Mouse (Mus musculus): ENCODE data around the gene Ninj2. TPM values are rescaled to one million over a fixed set of nuclear protein-coding genes. Genes with fewer than 3 reads are reported as not detected.

Ninj2 gene
- polyA plus RNA-seq, 1 experiment from 2014 or later: not detected

- Histone ChIP-seq H3K27me3 (ENCODE audit: control insufficient read depth, insufficient read depth, low read length) (no peaks in the 10 kb centered on the region), H3K4me2 (ENCODE audit: low read depth, low read length, severe bottlenecking) (no peak overlapping the region), H3K4me1 (replicated peaks; ENCODE audit: control insufficient read depth, insufficient read depth, low read length) (peaks cover 8% of the 10 kb centered on the region), H3K27ac (ENCODE audit: low read depth, low read length) (no peak overlapping the region), H3K9me3 (ENCODE audit: control insufficient read depth, low read length) (no peaks in the 10 kb centered on the region), H3K9ac (ENCODE audit: low read length) (no peak overlapping the region), H3K36me3 (ENCODE audit: control insufficient read depth, insufficient read depth, low read length) (no peaks in the 10 kb centered on the region), H3K4me3 (ENCODE audit: low read depth, low read length) (no peak overlapping the region)
- ATAC-seq (replicated peaks; ENCODE audit: low FRiP score) (no peak), DNase-seq (ENCODE audit: low spot score) (no peak)
- 93% methylated on average over 4 of the region's 4 CpGs for WGBS
Observed at GRCm38 (mm10) chr6:120183771-120184170, 90.6 kb downstream of the Ninj2 start.

GRCm38 (mm10) chr6:120185012-120185730 is 92.0 kb downstream of the Ninj2 start:
- H3K4me3 ChIP-seq (ENCODE audit: low read depth, low read length): no peak overlapping the region
- no peak overlapping the region for H3K9ac ChIP-seq (ENCODE audit: low read length)
- no peaks in the 10 kb centered on the region for H3K9me3 ChIP-seq (ENCODE audit: control insufficient read depth, low read length)
- DNase-seq (ENCODE audit: low spot score): no peak
- peaks cover 8% of the 10 kb centered on the region for H3K4me1 ChIP-seq (replicated peaks; ENCODE audit: control insufficient read depth, insufficient read depth, low read length)
- no peaks in the 10 kb centered on the region for H3K36me3 ChIP-seq (ENCODE audit: control insufficient read depth, insufficient read depth, low read length)
- H3K27me3 ChIP-seq (ENCODE audit: control insufficient read depth, insufficient read depth, low read length): no peaks in the 10 kb centered on the region
- no peak overlapping the region for H3K27ac ChIP-seq (ENCODE audit: low read depth, low read length)
- no peak for ATAC-seq (replicated peaks; ENCODE audit: low FRiP score)
- H3K4me2 ChIP-seq (ENCODE audit: low read depth, low read length, severe bottlenecking): no peak overlapping the region
- 92% methylated on average over 12 of the region's 12 CpGs for WGBS

DNA sequence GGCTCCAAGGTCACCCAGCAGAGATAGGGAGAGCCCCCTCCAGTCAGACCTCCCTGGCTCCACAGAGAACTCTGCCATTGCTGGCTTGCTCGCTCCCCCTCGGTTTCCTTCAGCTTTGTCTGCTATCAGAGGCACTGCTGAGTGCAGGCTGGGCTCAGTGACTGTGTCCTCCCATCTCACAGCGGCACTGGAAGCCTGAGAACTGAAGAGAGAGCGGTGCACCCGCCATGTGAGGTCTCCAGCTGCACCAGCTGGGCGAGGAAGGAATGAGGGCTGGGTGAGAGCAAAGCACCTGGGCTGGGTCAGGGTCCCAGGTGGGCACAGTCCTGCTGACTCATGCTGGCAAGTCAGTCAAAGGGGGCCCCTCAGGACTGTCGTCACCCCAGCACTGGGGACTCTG is 92.6 kb downstream of the Ninj2 start:
- no peak overlapping the region for H3K9ac ChIP-seq (ENCODE audit: low read length)
- H3K4me1 ChIP-seq (replicated peaks; ENCODE audit: control insufficient read depth, insufficient read depth, low read length): peaks cover 8% of the 10 kb centered on the region
- no peaks in the 10 kb centered on the region for H3K9me3 ChIP-seq (ENCODE audit: control insufficient read depth, low read length)
- no peaks in the 10 kb centered on the region for H3K27me3 ChIP-seq (ENCODE audit: control insufficient read depth, insufficient read depth, low read length)
- H3K27ac ChIP-seq (ENCODE audit: low read depth, low read length): no peak overlapping the region
- ATAC-seq (replicated peaks; ENCODE audit: low FRiP score) (no peak), DNase-seq (ENCODE audit: low spot score) (no peak)
- no peak overlapping the region for H3K4me2 ChIP-seq (ENCODE audit: low read depth, low read length, severe bottlenecking)
- no peak overlapping the region for H3K4me3 ChIP-seq (ENCODE audit: low read depth, low read length)
- WGBS: 53% methylated on average over 7 of the region's 7 CpGs
- H3K36me3 ChIP-seq (ENCODE audit: control insufficient read depth, insufficient read depth, low read length): no peaks in the 10 kb centered on the region

DNA sequence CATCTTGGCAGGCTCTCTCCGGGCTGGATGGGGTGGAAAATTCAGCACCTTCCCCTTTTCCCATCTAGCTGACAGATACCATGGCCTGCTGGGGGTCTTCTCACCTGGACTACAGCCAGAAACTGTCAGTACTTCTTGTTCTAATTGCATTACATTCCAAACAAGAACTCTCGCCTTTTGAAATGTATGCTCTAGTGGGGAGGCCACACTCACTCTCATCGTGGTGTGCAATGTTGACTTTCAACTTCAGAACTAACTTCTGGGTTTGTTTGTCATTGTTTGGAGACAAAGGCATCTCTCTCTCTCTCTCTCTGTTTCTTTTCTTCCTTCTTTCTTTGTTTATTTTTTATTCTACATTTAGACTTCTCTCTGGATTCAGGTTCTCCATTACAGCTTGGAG is 93.4 kb downstream of the Ninj2 start:
- Histone ChIP-seq H3K4me1 (replicated peaks; ENCODE audit: control insufficient read depth, insufficient read depth, low read length) (peaks cover 8% of the 10 kb centered on the region), H3K9me3 (ENCODE audit: control insufficient read depth, low read length) (no peaks in the 10 kb centered on the region), H3K4me2 (ENCODE audit: low read depth, low read length, severe bottlenecking) (no peak overlapping the region), H3K36me3 (ENCODE audit: control insufficient read depth, insufficient read depth, low read length) (no peaks in the 10 kb centered on the region), H3K27ac (ENCODE audit: low read depth, low read length) (no peak overlapping the region), H3K27me3 (ENCODE audit: control insufficient read depth, insufficient read depth, low read length) (no peaks in the 10 kb centered on the region), H3K4me3 (ENCODE audit: low read depth, low read length) (no peak overlapping the region), H3K9ac (ENCODE audit: low read length) (no peak overlapping the region)
- WGBS: 69% methylated on average over 3 of the region's 3 CpGs
- ATAC-seq (replicated peaks; ENCODE audit: low FRiP score) (no peak), DNase-seq (ENCODE audit: low spot score) (no peak)

GRCm38 (mm10) chr6:120187587-120188176 is 94.5 kb downstream of the Ninj2 start:
- Histone ChIP-seq H3K36me3 (ENCODE audit: control insufficient read depth, insufficient read depth, low read length) (no peaks in the 10 kb centered on the region), H3K4me2 (ENCODE audit: low read depth, low read length, severe bottlenecking) (peak overlapping the region; percentile 19; the same call in 1 of the 2 replicates), H3K4me1 (replicated peaks; ENCODE audit: control insufficient read depth, insufficient read depth, low read length) (peaks cover 15% of the 10 kb centered on the region), H3K9ac (ENCODE audit: low read length) (no peak overlapping the region), H3K4me3 (ENCODE audit: low read depth, low read length) (no peak overlapping the region), H3K9me3 (ENCODE audit: control insufficient read depth, low read length) (no peaks in the 10 kb centered on the region), H3K27ac (ENCODE audit: low read depth, low read length) (no peak overlapping the region), H3K27me3 (ENCODE audit: control insufficient read depth, insufficient read depth, low read length) (no peaks in the 10 kb centered on the region)
- WGBS: 10% methylated on average over 18 of the region's 18 CpGs
- ATAC-seq (replicated peaks; ENCODE audit: low FRiP score): no peak
- DNase-seq (ENCODE audit: low spot score): peak; percentile 67

DNA sequence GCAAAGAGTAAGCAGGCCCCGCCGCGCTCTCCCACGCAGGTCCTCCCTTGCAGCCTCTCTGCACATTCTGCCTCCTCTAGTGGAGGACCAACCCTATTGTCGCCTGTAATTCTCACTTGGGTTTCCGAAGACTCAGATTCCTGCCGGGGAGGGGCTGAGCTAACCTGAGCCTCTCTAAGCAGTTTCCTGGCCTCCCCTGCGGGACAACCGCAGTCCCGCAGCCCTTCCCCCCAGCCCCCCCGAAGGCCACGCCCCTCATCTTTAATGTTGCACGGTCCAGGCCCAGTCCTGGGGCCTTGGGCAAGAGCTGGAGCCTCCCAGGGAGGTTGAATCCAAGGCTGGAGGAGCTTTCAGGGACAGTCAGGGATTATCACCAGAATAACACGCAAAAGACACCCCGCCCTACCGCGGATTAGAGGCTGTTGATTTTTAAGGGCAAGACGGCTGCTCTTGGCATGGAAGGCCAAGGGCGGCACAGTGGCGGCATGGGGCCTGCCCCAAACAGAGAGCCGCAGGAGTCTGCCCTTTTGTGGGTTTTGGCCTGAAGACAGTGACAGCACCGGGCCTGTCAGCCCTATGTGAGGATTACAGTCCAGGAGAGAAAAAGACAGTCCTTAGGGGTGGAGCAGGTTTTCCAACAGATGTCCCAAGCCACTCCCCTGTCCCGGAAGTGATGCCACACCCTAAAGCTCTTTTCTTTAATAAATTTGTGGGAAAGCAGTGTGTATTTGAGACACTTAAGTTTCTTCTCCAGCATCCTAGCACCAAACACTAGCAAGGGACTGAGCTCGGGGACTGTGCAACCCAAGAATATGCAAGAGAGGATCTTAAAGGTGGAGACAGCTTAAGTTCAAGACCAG is 95.5 kb downstream of the Ninj2 start:
- Histone ChIP-seq H3K27ac (ENCODE audit: low read depth, low read length) (no peak overlapping the region), H3K4me3 (ENCODE audit: low read depth, low read length) (0 out of 2 replicates have a peak overlapping the region, but pooled peaks have one; percentile 7), H3K4me1 (replicated peaks; ENCODE audit: control insufficient read depth, insufficient read depth, low read length) (peaks cover 15% of the 10 kb centered on the region), H3K36me3 (ENCODE audit: control insufficient read depth, insufficient read depth, low read length) (no peaks in the 10 kb centered on the region), H3K4me2 (ENCODE audit: low read depth, low read length, severe bottlenecking) (peak overlapping the region; percentile 34; the same call in 1 of the 2 replicates), H3K9me3 (ENCODE audit: control insufficient read depth, low read length) (no peaks in the 10 kb centered on the region), H3K9ac (ENCODE audit: low read length) (peak overlapping the region; percentile 33), H3K27me3 (ENCODE audit: control insufficient read depth, insufficient read depth, low read length) (no peaks in the 10 kb centered on the region)
- WGBS: 15% methylated on average over 24 of the region's 24 CpGs
- DNase-seq (ENCODE audit: low spot score): peak; percentile 65
- peak; percentile 60 for ATAC-seq (replicated peaks; ENCODE audit: low FRiP score)

DNA sequence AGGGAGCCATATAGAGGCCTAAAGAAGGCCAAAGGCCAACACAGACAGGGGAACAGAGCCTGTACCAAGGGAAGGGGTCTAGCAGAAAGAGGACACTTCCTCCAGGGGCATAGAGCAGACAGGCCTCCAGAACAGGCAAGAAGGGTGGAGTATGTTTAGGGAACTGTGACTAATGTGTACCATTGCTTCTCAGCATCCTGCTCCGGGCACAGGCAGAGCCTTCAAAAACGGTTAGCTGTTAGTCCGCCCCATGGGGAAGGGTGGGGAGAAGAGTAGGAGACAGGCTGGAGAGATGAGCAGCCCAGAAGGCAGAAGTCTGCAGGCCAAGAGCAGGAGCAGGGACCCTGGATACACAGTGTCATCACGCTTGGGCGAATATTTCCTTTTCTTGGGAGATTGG is 96.1 kb downstream of the Ninj2 start:
- H3K9ac ChIP-seq (ENCODE audit: low read length): no peak overlapping the region
- no peak overlapping the region for H3K4me2 ChIP-seq (ENCODE audit: low read depth, low read length, severe bottlenecking)
- 82% methylated on average over 5 of the region's 5 CpGs for WGBS
- no peaks in the 10 kb centered on the region for H3K9me3 ChIP-seq (ENCODE audit: control insufficient read depth, low read length)
- H3K27me3 ChIP-seq (ENCODE audit: control insufficient read depth, insufficient read depth, low read length): no peaks in the 10 kb centered on the region
- H3K4me1 ChIP-seq (replicated peaks; ENCODE audit: control insufficient read depth, insufficient read depth, low read length): peaks cover 15% of the 10 kb centered on the region
- no peak for DNase-seq (ENCODE audit: low spot score)
- no peak overlapping the region for H3K27ac ChIP-seq (ENCODE audit: low read depth, low read length)
- H3K36me3 ChIP-seq (ENCODE audit: control insufficient read depth, insufficient read depth, low read length): no peaks in the 10 kb centered on the region
- H3K4me3 ChIP-seq (ENCODE audit: low read depth, low read length): no peak overlapping the region
- ATAC-seq (replicated peaks; ENCODE audit: low FRiP score): no peak

DNA sequence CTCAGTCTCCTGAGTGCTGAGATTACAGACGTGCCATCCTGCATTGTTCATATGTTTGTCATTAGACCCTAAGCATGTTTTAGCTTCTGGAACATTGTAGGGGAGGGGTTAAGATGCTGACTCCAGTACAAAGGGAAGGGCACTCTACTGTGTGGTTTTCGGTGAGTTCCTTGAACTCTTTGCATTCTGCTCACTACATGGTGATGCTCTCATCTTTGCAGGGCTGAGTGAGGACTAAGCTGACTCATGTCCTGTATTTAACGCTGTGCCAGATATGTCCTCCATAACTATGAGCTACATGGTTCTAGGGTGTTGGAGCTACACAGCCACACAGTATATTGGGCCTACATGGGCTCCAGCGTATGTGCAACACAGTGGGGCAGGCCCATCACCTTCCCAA is 97.2 kb downstream of the Ninj2 start:
- Histone ChIP-seq H3K4me2 (ENCODE audit: low read depth, low read length, severe bottlenecking) (no peak overlapping the region), H3K9me3 (ENCODE audit: control insufficient read depth, low read length) (no peaks in the 10 kb centered on the region), H3K36me3 (ENCODE audit: control insufficient read depth, insufficient read depth, low read length) (no peaks in the 10 kb centered on the region), H3K27ac (ENCODE audit: low read depth, low read length) (no peak overlapping the region), H3K4me3 (ENCODE audit: low read depth, low read length) (no peak overlapping the region), H3K4me1 (replicated peaks; ENCODE audit: control insufficient read depth, insufficient read depth, low read length) (peaks cover 15% of the 10 kb centered on the region), H3K9ac (ENCODE audit: low read length) (no peak overlapping the region), H3K27me3 (ENCODE audit: control insufficient read depth, insufficient read depth, low read length) (no peaks in the 10 kb centered on the region)
- DNase-seq (ENCODE audit: low spot score): no peak
- 92% methylated on average over 4 of the region's 4 CpGs for WGBS
- no peak for ATAC-seq (replicated peaks; ENCODE audit: low FRiP score)
